Mouse (Mus musculus): ENCODE measurements around the gene Opcml. TPM values are rescaled to one million over a fixed set of nuclear protein-coding genes. Genes with fewer than 3 reads are reported as not detected.

Opcml gene
- not detected for polyA plus RNA-seq (2012; fragmentation: generic; extraction: Trizol)

- Histone ChIP-seq H3K4me3 (no peak within 1 kb of the TSS), H3K4me2 (ENCODE audit: low read depth) (no peak within 1 kb of the TSS), H3K79me2 (ENCODE audit: control insufficient read depth, insufficient read depth) (no peaks in the 10 kb centered on the region), H3K36me3 (ENCODE audit: control insufficient read depth, insufficient read depth) (no peaks in the 10 kb centered on the region), H3ac (ENCODE audit: control insufficient read depth, insufficient read length) (no peak within 1 kb of the TSS), H3K27me3 (ENCODE audit: control insufficient read depth, insufficient read depth, insufficient read length) (no peaks in the 10 kb centered on the region)
- TF ChIP-seq USF1 (IDR thresholded peaks at IDR 0.05; ENCODE audit: low read depth), result no peak
- TF ChIP-seq SRF (IDR thresholded peaks at IDR 0.05; ENCODE audit: control insufficient read depth, insufficient read length, low read depth), result no peak
- no peak for TF ChIP-seq E2F4 (IDR thresholded peaks at IDR 0.05; ENCODE audit: insufficient read depth)
- no peak for TF ChIP-seq TCF12 (IDR thresholded peaks at IDR 0.05; ENCODE audit: insufficient read depth, poor library complexity, severe bottlenecking)
- no peak for TF ChIP-seq MAX (IDR thresholded peaks at IDR 0.05; ENCODE audit: low read depth)
- TF ChIP-seq MYOD1 (IDR thresholded peaks at IDR 0.05; ENCODE audit: control insufficient read depth in 1 of 3, insufficient read length in 2 of 3, low read depth in 2 of 3), result no peak
- TF ChIP-seq MYOG (IDR thresholded peaks at IDR 0.05; ENCODE audit: control insufficient read depth in 1 of 3, insufficient read depth in 1 of 3, insufficient read length in 2 of 3, low read depth in 2 of 3), result no peak
- no peak for TF ChIP-seq TCF3 (IDR thresholded peaks at IDR 0.05; ENCODE audit: insufficient read length, low read depth)
- TF ChIP-seq POLR2AphosphoS2 (IDR thresholded peaks at IDR 0.05; ENCODE audit: insufficient read length, low read depth), result no peak
- TF ChIP-seq POLR2A (IDR thresholded peaks at IDR 0.05; ENCODE audit: insufficient read length, low read depth), result no peak
- TF ChIP-seq REST (IDR thresholded peaks at IDR 0.05; ENCODE audit: insufficient read depth, insufficient read length), result no peak
- no peak for TF ChIP-seq CEBPB (IDR thresholded peaks at IDR 0.05; ENCODE audit: insufficient read depth, poor library complexity, severe bottlenecking)
Measured at GRCm38 (mm10) chr9:27790725-27791638, at the start of gene Opcml. Gene Opcml (plus strand): TSS chr9:27790775.

GRCm38 (mm10) chr9:27758709-27759108 lies 31.9 kb upstream of the Opcml start:
- no peak for TF ChIP-seq MAX (IDR thresholded peaks at IDR 0.05; ENCODE audit: low read depth)
- no peak for TF ChIP-seq POLR2A (IDR thresholded peaks at IDR 0.05; ENCODE audit: insufficient read length, low read depth)
- no peak for TF ChIP-seq MYOD1 (IDR thresholded peaks at IDR 0.05; ENCODE audit: control insufficient read depth in 1 of 3, insufficient read length in 2 of 3, low read depth in 2 of 3)
- no peak for TF ChIP-seq POLR2AphosphoS2 (IDR thresholded peaks at IDR 0.05; ENCODE audit: insufficient read length, low read depth)
- TF ChIP-seq USF1 (IDR thresholded peaks at IDR 0.05; ENCODE audit: low read depth), result no peak
- TF ChIP-seq REST (IDR thresholded peaks at IDR 0.05; ENCODE audit: insufficient read depth, insufficient read length), result no peak
- TF ChIP-seq MYOG (IDR thresholded peaks at IDR 0.05; ENCODE audit: control insufficient read depth in 1 of 3, insufficient read depth in 1 of 3, insufficient read length in 2 of 3, low read depth in 2 of 3), result no peak
- TF ChIP-seq E2F4 (IDR thresholded peaks at IDR 0.05; ENCODE audit: insufficient read depth), result no peak
- no peak for TF ChIP-seq CEBPB (IDR thresholded peaks at IDR 0.05; ENCODE audit: insufficient read depth, poor library complexity, severe bottlenecking)
- TF ChIP-seq TCF3 (IDR thresholded peaks at IDR 0.05; ENCODE audit: insufficient read length, low read depth), result no peak
- TF ChIP-seq TCF12 (IDR thresholded peaks at IDR 0.05; ENCODE audit: insufficient read depth, poor library complexity, severe bottlenecking), result no peak
- TF ChIP-seq SRF (IDR thresholded peaks at IDR 0.05; ENCODE audit: control insufficient read depth, insufficient read length, low read depth), result no peak
- no peaks in the 10 kb centered on the region for H3K79me2 ChIP-seq (ENCODE audit: control insufficient read depth, insufficient read depth)
- no peak overlapping the region for H3ac ChIP-seq (ENCODE audit: control insufficient read depth, insufficient read length)
- no peaks in the 10 kb centered on the region for H3K27me3 ChIP-seq (ENCODE audit: control insufficient read depth, insufficient read depth, insufficient read length)
- H3K36me3 ChIP-seq (ENCODE audit: control insufficient read depth, insufficient read depth), result no peaks in the 10 kb centered on the region
- H3K4me3 ChIP-seq, result no peak overlapping the region
- no peak overlapping the region for H3K4me2 ChIP-seq (ENCODE audit: low read depth)

- Histone ChIP-seq H3K4me3 (no peak overlapping the region), H3K27me3 (ENCODE audit: control insufficient read depth, insufficient read depth, insufficient read length) (no peaks in the 10 kb centered on the region), H3K36me3 (ENCODE audit: control insufficient read depth, insufficient read depth) (no peaks in the 10 kb centered on the region), H3K4me2 (ENCODE audit: low read depth) (no peak overlapping the region), H3ac (ENCODE audit: control insufficient read depth, insufficient read length) (no peak overlapping the region), H3K79me2 (ENCODE audit: control insufficient read depth, insufficient read depth) (no peaks in the 10 kb centered on the region)
- TF ChIP-seq USF1 (IDR thresholded peaks at IDR 0.05; ENCODE audit: low read depth), result no peak
- no peak for TF ChIP-seq POLR2A (IDR thresholded peaks at IDR 0.05; ENCODE audit: insufficient read length, low read depth)
Measured at GRCm38 (mm10) chr9:27761196-27761595, 29.4 kb upstream of the Opcml start.

- H3K27me3 ChIP-seq (ENCODE audit: control insufficient read depth, insufficient read depth, insufficient read length), result no peaks in the 10 kb centered on the region
- TF ChIP-seq MYOG (IDR thresholded peaks at IDR 0.05; ENCODE audit: control insufficient read depth in 1 of 3, insufficient read depth in 1 of 3, insufficient read length in 2 of 3, low read depth in 2 of 3), result no peak
- TF ChIP-seq E2F4 (IDR thresholded peaks at IDR 0.05; ENCODE audit: insufficient read depth), result no peak
- no peak for TF ChIP-seq POLR2A (IDR thresholded peaks at IDR 0.05; ENCODE audit: insufficient read length, low read depth)
- TF ChIP-seq MAX (IDR thresholded peaks at IDR 0.05; ENCODE audit: low read depth), result no peak
- no peak for TF ChIP-seq POLR2AphosphoS2 (IDR thresholded peaks at IDR 0.05; ENCODE audit: insufficient read length, low read depth)
- TF ChIP-seq SRF (IDR thresholded peaks at IDR 0.05; ENCODE audit: control insufficient read depth, insufficient read length, low read depth), result no peak
- TF ChIP-seq CEBPB (IDR thresholded peaks at IDR 0.05; ENCODE audit: insufficient read depth, poor library complexity, severe bottlenecking), result no peak
- TF ChIP-seq REST (IDR thresholded peaks at IDR 0.05; ENCODE audit: insufficient read depth, insufficient read length), result no peak
- TF ChIP-seq MYOD1 (IDR thresholded peaks at IDR 0.05; ENCODE audit: control insufficient read depth in 1 of 3, insufficient read length in 2 of 3, low read depth in 2 of 3), result no peak
- TF ChIP-seq TCF12 (IDR thresholded peaks at IDR 0.05; ENCODE audit: insufficient read depth, poor library complexity, severe bottlenecking), result no peak
- TF ChIP-seq USF1 (IDR thresholded peaks at IDR 0.05; ENCODE audit: low read depth), result no peak
- no peak for TF ChIP-seq TCF3 (IDR thresholded peaks at IDR 0.05; ENCODE audit: insufficient read length, low read depth)
- H3ac ChIP-seq (ENCODE audit: control insufficient read depth, insufficient read length), result no peak overlapping the region
Measured at GRCm38 (mm10) chr9:27766446-27766845, 24.1 kb upstream of the Opcml start.

More at GRCm38 (mm10) chr9:27766446-27766845, 24.1 kb upstream of the Opcml start:
- Histone ChIP-seq H3K4me2 (ENCODE audit: low read depth) (no peak overlapping the region), H3K79me2 (ENCODE audit: control insufficient read depth, insufficient read depth) (no peaks in the 10 kb centered on the region), H3K4me3 (no peak overlapping the region), H3K36me3 (ENCODE audit: control insufficient read depth, insufficient read depth) (no peaks in the 10 kb centered on the region)
